Comparison of ENCODE assay signal across 7 mouse cellular contexts in the genomic region with DNA sequence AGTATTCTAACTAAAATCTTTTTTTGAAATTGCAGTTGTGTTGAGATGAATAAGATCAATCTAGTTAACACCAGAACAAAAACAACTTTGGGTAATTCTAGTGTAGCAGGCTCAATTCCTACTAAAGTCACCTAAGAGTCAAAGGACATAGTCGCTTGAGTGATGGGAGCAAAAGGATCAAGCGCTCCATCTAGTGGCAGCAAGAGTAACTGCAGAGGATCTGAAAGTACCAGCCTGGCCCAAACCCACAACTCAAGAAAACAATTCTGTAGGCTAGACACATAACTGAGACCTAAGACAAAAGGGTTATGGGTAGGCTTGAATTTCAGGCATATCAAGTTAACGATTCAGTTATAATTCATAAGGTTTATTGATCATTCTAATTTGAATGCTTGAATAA. TPM values are rescaled to one million over a fixed set of nuclear protein-coding genes. Genes with fewer than 3 reads are reported as not detected.
DNase-seq lines count a peak whose midpoint lies in the region; ATAC-seq and TF ChIP-seq lines count a peak whose summit lies in the region.

No protein-coding gene starts in this region.

- peak; percentile 69; the same call in 1 of the 2 replicates for ATAC-seq in kidney, embryonic 14.5 days (ENCODE audit: low FRiP score, low TSS enrichment)
- ATAC-seq in neural tube, embryonic 15.5 days (ENCODE audit: low FRiP score): peak; percentile 77

- H3K9me3 ChIP-seq in MEL (replicated peaks; ENCODE audit: insufficient read depth, low read length): no peaks in the 10 kb centered on the region
- no peaks in the 10 kb centered on the region for H3K9me3 ChIP-seq in kidney, embryonic 14.5 days (ENCODE audit: control insufficient read depth, low read length)
- H3K9me3 ChIP-seq in neural tube, embryonic 15.5 days (replicated peaks): no peaks in the 10 kb centered on the region

- WGBS in kidney, embryonic 14.5 days: 3% methylated on average over 3 of the region's 3 CpGs
- WGBS in neural tube, embryonic 15.5 days: under 1% methylated on average over 3 of the region's 3 CpGs

- no peak for TF ChIP-seq EP300 in MEL (IDR thresholded peaks at IDR 0.05; ENCODE audit: low read depth in 1 of 2, low read length in 2 of 2)

- TF ChIP-seq CTCF in MEL (IDR thresholded peaks at IDR 0.05 in 2 of 3, conservative IDR thresholded peaks at IDR 0.05 in 1 of 3; ENCODE audit: control insufficient read depth in 1 of 3, insufficient read depth in 1 of 3, low read depth in 2 of 3, low read length in 3 of 3, poor library complexity in 1 of 3, severe bottlenecking in 1 of 3): peak; percentile 76 to 96 (median 93)

- no peaks in the 10 kb centered on the region for H3K27me3 ChIP-seq in MEL (ENCODE audit: control insufficient read depth in 1 of 2, insufficient read depth in 2 of 2, low read length in 2 of 2)
- no peaks in the 10 kb centered on the region for H3K27me3 ChIP-seq in kidney, embryonic 14.5 days (ENCODE audit: control insufficient read depth, insufficient read depth, low read length)
- H3K27me3 ChIP-seq in neural tube, embryonic 15.5 days (replicated peaks): no peaks in the 10 kb centered on the region

- no peak overlapping the region for H3K27ac ChIP-seq in MEL (ENCODE audit: control insufficient read depth, low read depth, low read length)
- H3K27ac ChIP-seq in kidney, embryonic 14.5 days (ENCODE audit: low read depth, low read length): no peak overlapping the region
- no peak overlapping the region for H3K27ac ChIP-seq in neural tube, embryonic 15.5 days (replicated peaks)

- H3K4me3 ChIP-seq in MEL (ENCODE audit: control insufficient read depth in 1 of 2, insufficient read depth in 1 of 2, low read depth in 2 of 2, low read length in 2 of 2): no peak overlapping the region
- H3K4me3 ChIP-seq in kidney, embryonic 14.5 days (ENCODE audit: low read length): no peak overlapping the region
- H3K4me3 ChIP-seq in neural tube, embryonic 15.5 days (replicated peaks): no peak overlapping the region

- no peak for TF ChIP-seq POLR2A in MEL (IDR thresholded peaks at IDR 0.05; ENCODE audit: control insufficient read depth in 1 of 2, insufficient read depth in 1 of 2, low read depth in 1 of 2, low read length in 2 of 2, poor library complexity in 1 of 2)

- no peaks in the 10 kb centered on the region for H3K4me1 ChIP-seq in MEL (ENCODE audit: control insufficient read depth in 1 of 2, insufficient read depth in 2 of 2, low read length in 2 of 2)
- no peaks in the 10 kb centered on the region for H3K4me1 ChIP-seq in kidney, embryonic 14.5 days (ENCODE audit: control insufficient read depth, insufficient read depth, low read length)
- no peaks in the 10 kb centered on the region for H3K4me1 ChIP-seq in neural tube, embryonic 15.5 days

- H3K79me2 ChIP-seq in MEL (ENCODE audit: control insufficient read depth, insufficient read depth, low read length, poor library complexity): no peaks in the 10 kb centered on the region

- no peak overlapping the region for H3K4me2 ChIP-seq in kidney, embryonic 14.5 days (replicated peaks; ENCODE audit: low read depth, low read length)
- H3K4me2 ChIP-seq in neural tube, embryonic 15.5 days: no peak overlapping the region

- no peak overlapping the region for H3K9ac ChIP-seq in MEL (ENCODE audit: control insufficient read depth, low read depth, low read length, poor library complexity, severe bottlenecking)
- H3K9ac ChIP-seq in kidney, embryonic 14.5 days (ENCODE audit: low read depth, low read length): no peak overlapping the region
- H3K9ac ChIP-seq in neural tube, embryonic 15.5 days (replicated peaks): no peak overlapping the region

- peak; percentile 99 for TF ChIP-seq RAD21 in MEL (IDR thresholded peaks at IDR 0.05; ENCODE audit: low read depth, low read length)

- H3K36me3 ChIP-seq in MEL (ENCODE audit: control insufficient read depth in 1 of 2, insufficient read depth in 2 of 2, low read length in 2 of 2): no peaks in the 10 kb centered on the region
- no peaks in the 10 kb centered on the region for H3K36me3 ChIP-seq in kidney, embryonic 14.5 days (ENCODE audit: control insufficient read depth, insufficient read depth, low read length)
- no peaks in the 10 kb centered on the region for H3K36me3 ChIP-seq in neural tube, embryonic 15.5 days

- DNase-seq in CD4-positive, CD25-positive, alpha-beta regulatory T cell, adult 2 months (ENCODE audit: low read depth, low spot score): peak; percentile 88
- peak; percentile 80 for DNase-seq in MEL (ENCODE audit: low read depth, low spot score)
- DNase-seq in cerebellum, adult 9-10 months: peak; percentile 68
- DNase-seq in frontal cortex, postnatal 36 days (ENCODE audit: low spot score in 2 of 2): peak; percentile 14 to 42
- DNase-seq in lung, adult 18-20 months: peak; percentile 11 to 53

TF ChIP-seq in MEL, 35 proteins besides CTCF, POLR2A, EP300 and RAD21:
- TF ChIP-seq ZC3H11A (IDR thresholded peaks at IDR 0.05; ENCODE audit: low read depth, low read length): peak; percentile 93
- TF ChIP-seq SMC3 (IDR thresholded peaks at IDR 0.05; ENCODE audit: low read depth, low read length): peak; percentile 95
- TF ChIP-seq HCFC1 (IDR thresholded peaks at IDR 0.05; ENCODE audit: low read depth, low read length): no peak

RNA-seq across cellular contexts. Expression of a gene that starts 20.9 kb away (rescaled TPM):
- 20.7 and 25.1 TPM in 2 replicates for total RNA-seq in MEL (2012; rRNA removed)
- polyA plus RNA-seq in MEL (2012; ENCODE audit: insufficient read depth in 1 of 2, insufficient read length in 2 of 2, low read depth in 1 of 2, low replicate concordance in 2 of 2, missing spikeins in 1 of 2): 100 to 1,000 TPM in 1 of 2 experiments, 10 to 100 TPM in 1; 10.0 to 773 TPM
- 11.3 and 12.4 TPM in 2 replicates for polyA plus RNA-seq in kidney, embryonic 14.5 days (2014; fragmentation: Nextera tagmentation; extraction: Ambion mirVana)
- 8.7 and 9.0 TPM in 2 replicates for polyA plus RNA-seq in neural tube, embryonic 15.5 days (2015; fragmentation: Nextera tagmentation; extraction: Ambion mirVana)

RNA-seq across cellular contexts. Expression of a gene that starts 57.8 kb away (rescaled TPM):
- not detected in 2 replicates for total RNA-seq in MEL (2012; rRNA removed)
- not detected for polyA plus RNA-seq in MEL (2012; ENCODE audit: insufficient read depth in 1 of 2, insufficient read length in 2 of 2, low read depth in 1 of 2, low replicate concordance in 2 of 2, missing spikeins in 1 of 2)
- not detected in 2 replicates for polyA plus RNA-seq in kidney, embryonic 14.5 days (2014; fragmentation: Nextera tagmentation; extraction: Ambion mirVana)
- not detected in 2 replicates for polyA plus RNA-seq in neural tube, embryonic 15.5 days (2015; fragmentation: Nextera tagmentation; extraction: Ambion mirVana)

Comparison
In these comparisons a context has a peak if more than half of its experiments do, and no peak if none do; other contexts are left out.
1. DNase-seq: peak in every context shown above with its lines; median percentile 88 in CD4-positive, CD25-positive, alpha-beta regulatory T cell, adult 2 months; 80 in MEL; 68 in cerebellum, adult 9-10 months; 32 in lung, adult 18-20 months; 28 in frontal cortex, postnatal 36 days.